ENCODE assay signal across 8 mouse cellular contexts in the genomic region with DNA sequence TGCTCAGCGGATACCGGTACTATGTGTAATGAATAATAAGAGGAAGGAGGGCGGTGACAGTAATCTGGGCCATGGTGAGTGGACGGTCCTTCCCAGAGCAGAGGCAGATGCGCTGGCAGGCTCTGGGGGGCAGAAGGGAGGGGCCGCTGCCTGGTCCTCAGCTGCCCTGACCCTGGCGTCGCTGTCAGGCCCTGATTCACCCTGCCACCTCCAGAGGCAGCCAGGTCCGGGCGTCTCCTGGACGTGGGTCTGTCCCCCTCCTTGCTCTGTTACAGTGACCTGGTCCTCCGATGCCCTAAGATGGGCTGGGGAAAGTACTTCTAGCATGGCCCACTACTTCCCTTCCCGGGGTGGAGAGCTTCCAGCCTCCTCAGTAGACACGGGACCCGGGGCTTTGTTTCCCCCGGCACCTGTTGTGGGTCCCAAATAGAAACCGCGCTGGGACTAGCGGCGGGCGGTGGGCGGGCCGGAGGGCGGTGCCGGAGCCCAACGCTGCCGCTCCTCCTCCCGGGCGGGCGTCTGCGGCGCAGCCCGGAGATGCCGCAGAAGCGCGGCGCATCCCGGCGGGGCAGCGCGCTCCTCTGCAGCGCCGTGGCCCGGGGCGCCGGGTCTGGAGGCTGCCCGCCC.
DNase-seq lines count a peak whose midpoint lies in the region; ATAC-seq and TF ChIP-seq lines count a peak whose summit lies in the region.

No protein-coding gene starts in this region.

- ATAC-seq in CD4-positive, CD25-positive, alpha-beta regulatory T cell, adult 4 months: peak; percentile 85
- ATAC-seq in forebrain, embryonic 12.5 days (ENCODE audit: low FRiP score): peak; percentile 85
- ATAC-seq in lung, embryonic 14.5 days (ENCODE audit: insufficient read depth): peak; percentile 84
- peak; percentile 82 for ATAC-seq in neural tube, embryonic 14.5 days (ENCODE audit: low read depth)

- no peaks in the 10 kb centered on the region for H3K36me3 ChIP-seq in forebrain, embryonic 12.5 days (replicated peaks)
- no peaks in the 10 kb centered on the region for H3K36me3 ChIP-seq in lung, embryonic 14.5 days (ENCODE audit: insufficient read depth)
- no peaks in the 10 kb centered on the region for H3K36me3 ChIP-seq in neural tube, embryonic 14.5 days (ENCODE audit: control insufficient read depth, insufficient read depth, low read length)
- no peaks in the 10 kb centered on the region for H3K36me3 ChIP-seq in thymus, adult 2 months (ENCODE audit: control insufficient read depth, insufficient read depth, low read length)

- TF ChIP-seq CTCF in brain, embryonic 14.5 days (IDR thresholded peaks at IDR 0.05; ENCODE audit: borderline replicate concordance, extremely low read depth, insufficient read depth, insufficient read length): peak; percentile 16; the same call in 1 of the 2 replicates
- TF ChIP-seq CTCF in lung, embryonic 14.5 days (IDR thresholded peaks at IDR 0.05; ENCODE audit: low read depth): peak; percentile 34
- TF ChIP-seq CTCF in thymus, adult 2 months (IDR thresholded peaks at IDR 0.05; ENCODE audit: borderline replicate concordance, control insufficient read depth, extremely low read depth, insufficient read depth, low read length, poor library complexity): 0 out of 2 replicates have a peak, but pooled peaks have one; percentile 47

- peak overlapping the region; percentile 70 for H3K27ac ChIP-seq in forebrain, embryonic 12.5 days
- H3K27ac ChIP-seq in lung, embryonic 14.5 days (ENCODE audit: low read depth): no peak overlapping the region; the same call in 1 of the 2 replicates
- H3K27ac ChIP-seq in neural tube, embryonic 14.5 days (ENCODE audit: low read depth, low read length): peak overlapping the region; percentile 87
- H3K27ac ChIP-seq in thymus, adult 2 months (ENCODE audit: control insufficient read depth, insufficient read depth, low read length): no peak overlapping the region

- peak; percentile 81 for DNase-seq in brain, embryonic 14.5 days (ENCODE audit: low read depth)
- DNase-seq in heart, postnatal 10 days: peak; percentile 84 to 85
- DNase-seq in kidney, postnatal 36 days: peak; percentile 51 to 77
- DNase-seq in lung, embryonic 14.5 days: peak; percentile 79
- peak; percentile 71 for DNase-seq in thymus, adult 2 months

- peak overlapping the region; percentile 91 for H3K9ac ChIP-seq in forebrain, embryonic 12.5 days
- H3K9ac ChIP-seq in lung, embryonic 14.5 days: peak overlapping the region; percentile 65
- peak overlapping the region; percentile 94 for H3K9ac ChIP-seq in neural tube, embryonic 14.5 days (replicated peaks; ENCODE audit: low read depth, low read length)

- peak overlapping the region; percentile 87 for H3K4me3 ChIP-seq in forebrain, embryonic 12.5 days (replicated peaks)
- H3K4me3 ChIP-seq in lung, embryonic 14.5 days (ENCODE audit: low read depth, low read length): peak overlapping the region; percentile 68
- H3K4me3 ChIP-seq in neural tube, embryonic 14.5 days (ENCODE audit: low read depth, low read length): peak overlapping the region; percentile 81
- peak overlapping the region; percentile 63 for H3K4me3 ChIP-seq in thymus, adult 2 months (ENCODE audit: control insufficient read depth, insufficient read depth, low read length)

- 1% methylated on average over 47 of the region's 47 CpGs for WGBS in forebrain, embryonic 12.5 days
- 1% methylated on average over 42 of the region's 47 CpGs for WGBS in lung, embryonic 14.5 days
- WGBS in neural tube, embryonic 14.5 days: 0% methylated on average over 46 of the region's 47 CpGs
- under 1% methylated on average over 45 of the region's 47 CpGs for WGBS in thymus, adult 2 months

- peaks cover 13% of the 10 kb centered on the region for H3K27me3 ChIP-seq in forebrain, embryonic 12.5 days
- H3K27me3 ChIP-seq in lung, embryonic 14.5 days (ENCODE audit: insufficient read depth, low read length): peaks cover 5% of the 10 kb centered on the region
- no peaks in the 10 kb centered on the region for H3K27me3 ChIP-seq in neural tube, embryonic 14.5 days (ENCODE audit: control insufficient read depth, insufficient read depth, low read length)
- H3K27me3 ChIP-seq in thymus, adult 2 months (ENCODE audit: control insufficient read depth, insufficient read depth, low read length): no peaks in the 10 kb centered on the region

- peak; percentile 88 for TF ChIP-seq POLR2A in brain, embryonic 14.5 days (IDR thresholded peaks at IDR 0.05; ENCODE audit: borderline replicate concordance, extremely low read depth, insufficient read depth, insufficient read length, poor library complexity, severe bottlenecking)
- TF ChIP-seq POLR2A in thymus, adult 2 months (IDR thresholded peaks at IDR 0.05; ENCODE audit: control insufficient read depth, extremely low read depth, insufficient read depth, low read length, poor library complexity): peak; percentile 53; the same call in 1 of the 2 replicates

- no peaks in the 10 kb centered on the region for H3K9me3 ChIP-seq in forebrain, embryonic 12.5 days
- H3K9me3 ChIP-seq in lung, embryonic 14.5 days (ENCODE audit: low read depth, low read length): no peaks in the 10 kb centered on the region
- H3K9me3 ChIP-seq in neural tube, embryonic 14.5 days (ENCODE audit: control insufficient read depth, low read length): no peaks in the 10 kb centered on the region

- H3K4me1 ChIP-seq in forebrain, embryonic 12.5 days: peaks cover 36% of the 10 kb centered on the region
- H3K4me1 ChIP-seq in lung, embryonic 14.5 days (ENCODE audit: insufficient read depth): no peaks in the 10 kb centered on the region
- H3K4me1 ChIP-seq in neural tube, embryonic 14.5 days (ENCODE audit: control insufficient read depth, insufficient read depth, low read length): peaks cover 18% of the 10 kb centered on the region
- peaks cover 11% of the 10 kb centered on the region for H3K4me1 ChIP-seq in thymus, adult 2 months (replicated peaks; ENCODE audit: control insufficient read depth, insufficient read depth, low read length)

- intact Hi-C loops in heart, postnatal 10 days (cut with DNase I): loop anchor here (5.0 kb wide), 1 partner anchor 46 kb away; no protein-coding TSS in a partner anchor

- peak overlapping the region; percentile 96 for H3K4me2 ChIP-seq in forebrain, embryonic 12.5 days
- H3K4me2 ChIP-seq in lung, embryonic 14.5 days: peak overlapping the region; percentile 98
- peak overlapping the region; percentile 89 for H3K4me2 ChIP-seq in neural tube, embryonic 14.5 days (ENCODE audit: low read depth, low read length)

Comparison
In these comparisons a context has a peak if more than half of its experiments do, and no peak if none do; other contexts are left out.
1. H3K27ac ChIP-seq: peak in forebrain, embryonic 12.5 days (single experiment) and neural tube, embryonic 14.5 days (single experiment); none in lung, embryonic 14.5 days (single experiment) and thymus, adult 2 months (single experiment).
2. Peak in every context shown above with its lines, with median percentiles within 50 percentile points of each other: ATAC-seq, DNase-seq, CTCF ChIP-seq, H3K4me2 ChIP-seq, H3K4me3 ChIP-seq and H3K9ac ChIP-seq.